Mouse (Mus musculus): ENCODE measurements around the gene Zfp827. TPM values are rescaled to one million over a fixed set of nuclear protein-coding genes. Genes with fewer than 3 reads are reported as not detected.

Zfp827 gene
- polyA plus RNA-seq (2012; rRNA removed) = 11.7 and 13.2 TPM in 2 replicates

GRCm38 (mm10) chr8:79027977-79028487 lies at the start of gene Zfp827:
TSS of gene Zfp827 (plus strand) at chr8:79028437.

Other genes starting within 250 kb of the Zfp827 start
- gene Lsm6, start 207.3 kb upstream of the Zfp827 start, polyA plus RNA-seq (2012; rRNA removed) = 2.6 and 2.9 TPM in 2 replicates
- not detected in 2 replicates for gene 1700011L22Rik, start 220.1 kb downstream of the Zfp827 start, polyA plus RNA-seq (2012; rRNA removed)